Mouse (Mus musculus): ENCODE results near the gene Stoml1. TPM values are rescaled to one million over a fixed set of nuclear protein-coding genes. Genes with fewer than 3 reads are reported as not detected.

Stoml1 gene
- polyA plus RNA-seq, 1 experiment: 32.5 TPM

- H3K4me3 ChIP-seq (ENCODE audit: insufficient read depth, low read depth, low read length): no peak overlapping the region
- H3K36me3 ChIP-seq (ENCODE audit: control insufficient read depth, insufficient read depth, low read length): no peaks in the 10 kb centered on the region
- DNase-seq: peak; percentile 67
- TF ChIP-seq POLR2A (IDR thresholded peaks at IDR 0.05; ENCODE audit: low read depth, low read length) (no peak), CTCF (conservative IDR thresholded peaks at IDR 0.05; ENCODE audit: insufficient read depth, insufficient read length, low read depth, low read length) (no peak)
- H3K27ac ChIP-seq (ENCODE audit: insufficient read depth, low read depth, low read length): peak overlapping the region; percentile 28; the same call in 1 of the 2 replicates
- WGBS: 66% methylated on average over 9 of the region's 9 CpGs
- no peaks in the 10 kb centered on the region for H3K27me3 ChIP-seq (replicated peaks; ENCODE audit: control insufficient read depth, insufficient read depth, low read length)
- peaks cover 19% of the 10 kb centered on the region for H3K4me1 ChIP-seq (ENCODE audit: control insufficient read depth, insufficient read depth, low read length)
Observed at GRCm38 (mm10) chr9:58272855-58273254, 19.9 kb downstream of the Stoml1 start.

GRCm38 (mm10) chr9:58274101-58274604, 21.2 kb downstream of the Stoml1 start:
- H3K4me3 ChIP-seq (ENCODE audit: insufficient read depth, low read depth, low read length): no peak overlapping the region
- TF ChIP-seq CTCF (conservative IDR thresholded peaks at IDR 0.05; ENCODE audit: insufficient read depth, insufficient read length, low read depth, low read length): no peak
- H3K27me3 ChIP-seq (replicated peaks; ENCODE audit: control insufficient read depth, insufficient read depth, low read length): no peaks in the 10 kb centered on the region
- WGBS: 82% methylated on average over 7 of the region's 7 CpGs
- DNase-seq: no peak
- peaks cover 19% of the 10 kb centered on the region for H3K4me1 ChIP-seq (ENCODE audit: control insufficient read depth, insufficient read depth, low read length)
- peak overlapping the region; percentile 69; the same call in 1 of the 2 replicates for H3K27ac ChIP-seq (ENCODE audit: insufficient read depth, low read depth, low read length)
- no peaks in the 10 kb centered on the region for H3K36me3 ChIP-seq (ENCODE audit: control insufficient read depth, insufficient read depth, low read length)

DNA sequence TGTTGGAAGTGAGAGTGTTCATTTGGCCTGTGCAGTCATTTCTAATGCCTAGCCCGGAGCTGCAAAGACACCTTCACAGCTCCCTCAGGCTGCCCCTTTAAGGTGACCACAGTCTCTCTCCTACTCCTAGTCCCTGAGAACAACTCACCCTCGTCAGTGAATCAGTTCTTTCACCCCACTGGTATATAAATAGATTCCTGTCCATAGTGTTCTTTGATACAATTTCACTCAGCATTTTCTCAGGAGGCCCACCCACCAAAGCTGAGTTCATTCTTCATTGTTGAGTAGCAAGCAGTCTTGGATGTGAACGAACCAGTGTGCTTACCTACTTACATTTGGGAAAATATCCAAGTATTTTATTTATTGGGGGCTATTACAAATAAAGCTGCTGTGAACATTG, 21.7 kb downstream of the Stoml1 start:
- H3K27ac ChIP-seq (ENCODE audit: insufficient read depth, low read depth, low read length): peak overlapping the region; percentile 69; the same call in 1 of the 2 replicates
- H3K36me3 ChIP-seq (ENCODE audit: control insufficient read depth, insufficient read depth, low read length): no peaks in the 10 kb centered on the region
- WGBS: 45% methylated on average over 3 of the region's 3 CpGs
- TF ChIP-seq CTCF (conservative IDR thresholded peaks at IDR 0.05; ENCODE audit: insufficient read depth, insufficient read length, low read depth, low read length): no peak
- TF ChIP-seq POLR2A (IDR thresholded peaks at IDR 0.05; ENCODE audit: low read depth, low read length): no peak
- H3K4me3 ChIP-seq (ENCODE audit: insufficient read depth, low read depth, low read length): no peak overlapping the region
- peaks cover 19% of the 10 kb centered on the region for H3K4me1 ChIP-seq (ENCODE audit: control insufficient read depth, insufficient read depth, low read length)
- no peaks in the 10 kb centered on the region for H3K27me3 ChIP-seq (replicated peaks; ENCODE audit: control insufficient read depth, insufficient read depth, low read length)
- no peak for DNase-seq

DNA sequence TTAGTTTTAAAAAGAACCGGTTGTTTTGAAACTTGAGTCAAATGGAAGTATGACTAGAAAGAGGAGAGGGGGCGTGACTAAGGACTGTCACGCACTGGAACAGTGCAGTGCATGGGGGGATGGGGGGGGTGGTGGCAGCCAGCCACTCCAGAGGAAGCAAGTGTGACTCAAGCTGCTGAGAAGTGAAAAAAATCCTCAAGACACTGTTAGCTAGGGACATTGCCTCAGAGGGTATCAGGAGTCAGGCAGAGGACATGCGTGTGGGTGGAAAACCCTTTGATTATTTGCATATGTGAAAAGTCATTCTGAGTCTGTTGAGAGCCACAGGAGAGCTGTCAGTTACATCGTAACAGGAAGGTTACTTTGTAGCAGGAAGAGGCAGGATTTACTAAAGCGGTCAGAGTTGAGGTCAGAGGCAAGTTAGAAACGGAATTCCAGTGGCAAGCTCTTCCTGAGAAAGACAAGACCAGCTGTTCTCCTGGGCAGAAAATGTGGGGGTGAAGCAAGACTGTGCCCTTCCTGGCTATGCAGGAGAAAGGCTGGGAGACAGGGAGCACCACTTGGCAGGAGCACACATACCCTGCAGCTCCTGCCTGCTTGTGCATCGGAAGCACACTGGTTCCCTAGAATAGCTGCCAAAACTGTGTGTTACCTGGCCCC, 22.3 kb downstream of the Stoml1 start:
- 10% methylated on average over 8 of the region's 8 CpGs for WGBS
- Histone ChIP-seq H3K27ac (ENCODE audit: insufficient read depth, low read depth, low read length) (peak overlapping the region; percentile 84), H3K36me3 (ENCODE audit: control insufficient read depth, insufficient read depth, low read length) (no peaks in the 10 kb centered on the region), H3K4me1 (ENCODE audit: control insufficient read depth, insufficient read depth, low read length) (peaks cover 19% of the 10 kb centered on the region), H3K27me3 (replicated peaks; ENCODE audit: control insufficient read depth, insufficient read depth, low read length) (no peaks in the 10 kb centered on the region), H3K4me3 (ENCODE audit: insufficient read depth, low read depth, low read length) (no peak overlapping the region)
- no peak for TF ChIP-seq POLR2A (IDR thresholded peaks at IDR 0.05; ENCODE audit: low read depth, low read length)
- TF ChIP-seq CTCF (conservative IDR thresholded peaks at IDR 0.05; ENCODE audit: insufficient read depth, insufficient read length, low read depth, low read length): no peak
- DNase-seq: peak; percentile 84

DNA sequence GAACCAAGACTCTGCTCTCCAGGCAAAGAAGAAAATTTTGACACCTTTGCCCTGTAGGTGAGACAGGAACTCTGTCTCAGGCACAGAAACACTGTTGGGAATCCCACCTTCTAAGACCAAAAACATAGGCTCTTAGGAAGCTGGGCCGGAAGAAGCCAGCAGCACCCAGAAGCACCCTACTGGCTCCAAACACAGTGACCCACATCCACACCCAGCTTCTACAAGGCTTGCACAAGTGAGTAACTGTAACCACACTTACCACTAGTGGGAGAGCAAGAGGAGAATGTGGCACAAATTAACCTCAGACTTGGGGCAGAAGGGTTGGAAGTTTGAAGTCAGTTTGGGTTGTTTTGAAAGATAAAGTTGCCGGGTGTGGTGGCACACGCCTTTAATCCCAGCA, 22.8 kb downstream of the Stoml1 start:
- H3K4me3 ChIP-seq (ENCODE audit: insufficient read depth, low read depth, low read length): no peak overlapping the region
- H3K4me1 ChIP-seq (ENCODE audit: control insufficient read depth, insufficient read depth, low read length): peaks cover 19% of the 10 kb centered on the region
- DNase-seq: no peak
- WGBS: 52% methylated on average over 3 of the region's 3 CpGs
- H3K36me3 ChIP-seq (ENCODE audit: control insufficient read depth, insufficient read depth, low read length): no peaks in the 10 kb centered on the region
- H3K27ac ChIP-seq (ENCODE audit: insufficient read depth, low read depth, low read length): peak overlapping the region; percentile 84
- no peak for TF ChIP-seq CTCF (conservative IDR thresholded peaks at IDR 0.05; ENCODE audit: insufficient read depth, insufficient read length, low read depth, low read length)
- TF ChIP-seq POLR2A (IDR thresholded peaks at IDR 0.05; ENCODE audit: low read depth, low read length): no peak
- no peaks in the 10 kb centered on the region for H3K27me3 ChIP-seq (replicated peaks; ENCODE audit: control insufficient read depth, insufficient read depth, low read length)

DNA sequence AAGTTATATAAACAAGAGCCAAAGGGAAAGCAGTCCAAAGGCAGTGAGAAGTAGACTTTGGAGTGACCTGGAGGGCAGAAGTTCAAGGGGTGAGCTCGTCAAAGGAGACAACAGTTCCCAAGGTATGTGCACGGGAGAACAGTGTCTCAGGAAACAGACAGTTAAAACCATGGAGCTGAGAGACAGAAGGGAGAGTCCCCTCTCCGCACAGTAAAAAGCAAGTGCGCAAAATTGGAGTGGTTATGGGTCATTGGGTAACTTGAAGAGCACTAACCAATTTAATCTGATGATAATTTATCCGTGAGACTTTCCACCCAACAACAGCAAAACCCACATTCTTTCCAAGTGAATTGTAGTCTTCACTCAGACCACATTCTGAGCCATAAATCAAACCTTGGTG, 23.4 kb downstream of the Stoml1 start:
- no peaks in the 10 kb centered on the region for H3K36me3 ChIP-seq (ENCODE audit: control insufficient read depth, insufficient read depth, low read length)
- H3K27ac ChIP-seq (ENCODE audit: insufficient read depth, low read depth, low read length): peak overlapping the region; percentile 84; the same call in 1 of the 2 replicates
- DNase-seq: peak; percentile 82
- 47% methylated on average over 5 of the region's 5 CpGs for WGBS
- no peaks in the 10 kb centered on the region for H3K27me3 ChIP-seq (replicated peaks; ENCODE audit: control insufficient read depth, insufficient read depth, low read length)
- no peak overlapping the region for H3K4me3 ChIP-seq (ENCODE audit: insufficient read depth, low read depth, low read length)
- H3K4me1 ChIP-seq (ENCODE audit: control insufficient read depth, insufficient read depth, low read length): peaks cover 19% of the 10 kb centered on the region
- TF ChIP-seq POLR2A (IDR thresholded peaks at IDR 0.05; ENCODE audit: low read depth, low read length) (no peak), CTCF (conservative IDR thresholded peaks at IDR 0.05; ENCODE audit: insufficient read depth, insufficient read length, low read depth, low read length) (no peak)

GRCm38 (mm10) chr9:58278313-58278712, 25.3 kb downstream of the Stoml1 start:
- Histone ChIP-seq H3K4me3 (ENCODE audit: insufficient read depth, low read depth, low read length) (no peak overlapping the region), H3K36me3 (ENCODE audit: control insufficient read depth, insufficient read depth, low read length) (no peaks in the 10 kb centered on the region), H3K4me1 (ENCODE audit: control insufficient read depth, insufficient read depth, low read length) (peaks cover 10% of the 10 kb centered on the region), H3K27ac (ENCODE audit: insufficient read depth, low read depth, low read length) (no peak overlapping the region), H3K27me3 (replicated peaks; ENCODE audit: control insufficient read depth, insufficient read depth, low read length) (no peaks in the 10 kb centered on the region)
- DNase-seq: no peak
- TF ChIP-seq POLR2A (IDR thresholded peaks at IDR 0.05; ENCODE audit: low read depth, low read length) (no peak), CTCF (conservative IDR thresholded peaks at IDR 0.05; ENCODE audit: insufficient read depth, insufficient read length, low read depth, low read length) (no peak)
- WGBS: 96% methylated on average over 4 of the region's 4 CpGs

Data from kidney, adult 2 months (tissue).